Mouse (Mus musculus): Measurements from ENCODE around the gene Grin1. TPM values are rescaled to one million over a fixed set of nuclear protein-coding genes. Genes with fewer than 3 reads are reported as not detected.
A peak's percentile ranks its signal among the peaks of the same experiment; 100 is the strongest.

Gene Grin1
- polyA plus RNA-seq, 1 experiment from 2014 or later = not detected

DNA sequence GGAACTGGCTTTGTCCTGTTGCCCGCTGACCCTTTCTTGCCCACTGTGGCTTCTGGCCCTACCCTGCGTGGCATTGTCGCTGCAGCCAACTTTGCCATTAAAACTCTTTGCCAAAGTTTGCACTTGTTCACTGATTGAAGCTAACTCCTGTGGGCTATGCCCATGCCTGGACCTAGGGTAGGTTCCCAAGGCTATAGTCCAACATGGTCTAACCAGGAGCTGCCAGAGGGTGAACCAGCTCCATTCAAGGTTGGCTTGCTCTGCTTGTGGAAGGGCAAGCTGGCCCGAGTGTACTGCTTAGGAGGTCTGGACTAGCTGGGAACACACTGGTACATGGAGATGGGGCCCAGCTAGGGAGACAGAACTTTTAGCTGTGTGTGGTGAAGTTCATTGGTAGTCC lies 74.8 kb downstream of the Grin1 start:
- Histone ChIP-seq H3K27ac (ENCODE audit: poor library complexity, severe bottlenecking) (no peak overlapping the region), H3K4me3 (no peak overlapping the region), H3K9me3 (replicated peaks) (no peaks in the 10 kb centered on the region), H3K4me2 (no peak overlapping the region), H3K4me1 (replicated peaks) (peaks cover 25% of the 10 kb centered on the region), H3K27me3 (replicated peaks) (peaks cover 36% of the 10 kb centered on the region), H3K9ac (no peak overlapping the region), H3K36me3 (peaks cover 31% of the 10 kb centered on the region)
- WGBS = 85% methylated on average over 4 of the region's 4 CpGs
- no peak for ATAC-seq (ENCODE audit: insufficient number of reproducible peaks, low FRiP score)

DNA sequence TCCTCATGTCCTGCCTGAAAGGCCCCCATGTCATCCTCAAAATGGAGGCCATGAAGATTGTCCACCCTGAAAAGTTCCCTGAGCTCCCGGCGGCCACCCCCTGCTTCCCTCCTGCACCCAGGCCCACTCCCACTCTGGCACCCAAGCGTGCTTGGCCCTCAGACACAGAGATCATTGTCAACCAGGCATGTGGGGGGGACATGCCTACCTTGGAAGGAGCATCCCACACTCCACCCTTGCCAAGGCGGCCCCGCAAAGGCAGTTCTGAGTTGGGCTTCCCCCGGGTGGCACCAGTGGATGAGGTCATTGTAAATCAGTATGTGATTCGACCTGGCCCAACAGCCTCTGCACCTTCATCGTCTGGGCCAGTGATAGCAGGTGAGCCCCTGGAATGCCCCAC lies 75.6 kb downstream of the Grin1 start:
- Histone ChIP-seq H3K4me2 (no peak overlapping the region), H3K36me3 (peaks cover 23% of the 10 kb centered on the region), H3K27me3 (replicated peaks) (peaks cover 41% of the 10 kb centered on the region), H3K9ac (no peak overlapping the region), H3K9me3 (replicated peaks) (no peaks in the 10 kb centered on the region), H3K4me3 (no peak overlapping the region), H3K4me1 (replicated peaks) (peaks cover 25% of the 10 kb centered on the region), H3K27ac (ENCODE audit: poor library complexity, severe bottlenecking) (no peak overlapping the region)
- 75% methylated on average over 8 of the region's 8 CpGs for WGBS
- ATAC-seq (ENCODE audit: insufficient number of reproducible peaks, low FRiP score) = no peak

DNA sequence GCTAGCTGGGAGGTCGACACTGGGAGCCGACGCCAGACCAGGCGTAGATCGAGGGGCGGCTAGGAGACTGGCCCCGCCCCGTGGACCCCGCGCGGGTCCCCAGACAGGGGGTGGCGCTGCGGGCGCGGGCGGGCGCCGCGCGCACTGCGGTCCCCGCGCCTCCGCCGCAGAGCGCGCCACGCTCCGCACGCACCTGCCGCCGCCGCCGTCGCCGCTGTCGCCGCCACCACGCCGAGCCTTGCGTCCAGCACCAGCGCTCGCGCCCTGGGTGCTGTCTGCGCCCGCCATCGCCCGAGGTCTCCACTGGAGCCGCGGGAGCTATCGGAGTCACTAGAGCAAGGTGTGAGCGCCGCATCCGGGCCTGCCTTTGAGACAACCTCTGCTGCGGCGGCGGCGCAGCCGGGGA lies 76.9 kb downstream of the Grin1 start, which contains the start of the genes Rnf208 and Cysrt1:
Rnf208 (plus strand) TSS at position 155 of the 406 bp plus-strand sequence.
Cysrt1 (minus strand) TSS at position 352 of the 406 bp plus-strand sequence.
- Histone ChIP-seq H3K4me2 (peak within 1 kb of the TSS; percentile 95), H3K4me3 (peak within 1 kb of the TSS; percentile 60), H3K36me3 (0 out of 2 replicates have a peak, but pooled peaks cover 12% of the 10 kb centered on the region), H3K27ac (ENCODE audit: poor library complexity, severe bottlenecking) (no peak within 1 kb of the TSS), H3K9me3 (replicated peaks) (no peaks in the 10 kb centered on the region), H3K4me1 (replicated peaks) (peaks cover 25% of the 10 kb centered on the region), H3K9ac (peak within 1 kb of the TSS; percentile 66), H3K27me3 (replicated peaks) (peaks cover 41% of the 10 kb centered on the region)
- under 1% methylated on average over 59 of the region's 59 CpGs for WGBS
- ATAC-seq (ENCODE audit: insufficient number of reproducible peaks, low FRiP score) = no peak

DNA sequence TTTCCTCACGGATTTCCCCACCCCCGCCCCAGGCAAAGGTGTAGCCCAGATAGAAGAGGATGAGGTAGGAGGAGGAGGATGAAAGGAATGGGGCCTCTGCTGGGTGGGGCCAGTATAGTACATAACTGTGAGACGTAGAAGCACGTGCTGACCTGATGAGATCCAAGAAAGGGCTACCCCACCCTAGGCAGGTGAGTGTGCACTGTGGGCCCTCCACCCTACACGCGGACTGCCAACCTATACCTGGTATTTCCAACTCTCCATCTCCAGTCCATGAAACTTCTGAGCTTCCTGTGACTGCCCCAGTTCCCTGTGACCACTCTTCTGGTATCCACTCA lies 77.6 kb downstream of the Grin1 start:
- Histone ChIP-seq H3K4me1 (replicated peaks) (peaks cover 25% of the 10 kb centered on the region), H3K27ac (ENCODE audit: poor library complexity, severe bottlenecking) (no peak overlapping the region), H3K4me3 (peak overlapping the region; percentile 60), H3K27me3 (replicated peaks) (peaks cover 41% of the 10 kb centered on the region), H3K9me3 (replicated peaks) (no peaks in the 10 kb centered on the region), H3K36me3 (0 out of 2 replicates have a peak, but pooled peaks cover 12% of the 10 kb centered on the region), H3K9ac (no peak overlapping the region), H3K4me2 (peak overlapping the region; percentile 95)
- no peak for ATAC-seq (ENCODE audit: insufficient number of reproducible peaks, low FRiP score)
- 22% methylated on average over 6 of the region's 6 CpGs for WGBS

Other genes starting within 250 kb of the Grin1 start
- gene Entpd8, start 238.9 kb downstream of the Grin1 start, polyA plus RNA-seq (2016; fragmentation: Nextera tagmentation; extraction: Ambion mirVana) = not detected in 2 replicates
- 0.10 TPM in 1 of 2 replicates, not detected in the other for gene Noxa1, start 224.0 kb downstream of the Grin1 start, polyA plus RNA-seq (2016; fragmentation: Nextera tagmentation; extraction: Ambion mirVana)
- gene Nrarp, start 138.4 kb downstream of the Grin1 start, polyA plus RNA-seq (2016; fragmentation: Nextera tagmentation; extraction: Ambion mirVana) = 10.8 and 12.8 TPM in 2 replicates
- 6.6 and 7.0 TPM in 2 replicates for gene Tor4a, start 122.3 kb downstream of the Grin1 start, polyA plus RNA-seq (2016; fragmentation: Nextera tagmentation; extraction: Ambion mirVana)
- gene Nelfb, start 107.7 kb downstream of the Grin1 start, polyA plus RNA-seq (2016; fragmentation: Nextera tagmentation; extraction: Ambion mirVana) = 73.3 and 74.4 TPM in 2 replicates
- gene Stpg3, start 104.5 kb downstream of the Grin1 start, polyA plus RNA-seq (2016; fragmentation: Nextera tagmentation; extraction: Ambion mirVana) = not detected in 2 replicates
- not detected in 2 replicates for gene Fam166a, start 100.4 kb downstream of the Grin1 start, polyA plus RNA-seq (2016; fragmentation: Nextera tagmentation; extraction: Ambion mirVana)
- gene Tubb4b, start 94.5 kb downstream of the Grin1 start, polyA plus RNA-seq (2016; fragmentation: Nextera tagmentation; extraction: Ambion mirVana) = 388 and 392 TPM in 2 replicates
- gene Slc34a3, start 84.8 kb downstream of the Grin1 start, polyA plus RNA-seq (2016; fragmentation: Nextera tagmentation; extraction: Ambion mirVana) = not detected in 2 replicates
- not detected in 2 replicates for gene Rnf224, start 82.4 kb downstream of the Grin1 start, polyA plus RNA-seq (2016; fragmentation: Nextera tagmentation; extraction: Ambion mirVana)
- 6.5 and 7.6 TPM in 2 replicates for gene Rnf208, start 76.9 kb downstream of the Grin1 start, polyA plus RNA-seq (2016; fragmentation: Nextera tagmentation; extraction: Ambion mirVana)
- gene Cysrt1, start 76.7 kb downstream of the Grin1 start, polyA plus RNA-seq (2016; fragmentation: Nextera tagmentation; extraction: Ambion mirVana) = not detected in 2 replicates
- gene AL732309.1, start 72.3 kb downstream of the Grin1 start, polyA plus RNA-seq (2016; fragmentation: Nextera tagmentation; extraction: Ambion mirVana) = 2.6 and 3.2 TPM in 2 replicates
- 18.3 and 19.1 TPM in 2 replicates for gene Tmem203, start 63.7 kb downstream of the Grin1 start, polyA plus RNA-seq (2016; fragmentation: Nextera tagmentation; extraction: Ambion mirVana)
- 4.9 and 5.1 TPM in 2 replicates for gene Tprn, start 56.6 kb downstream of the Grin1 start, polyA plus RNA-seq (2016; fragmentation: Nextera tagmentation; extraction: Ambion mirVana)
- 131 and 133 TPM in 2 replicates for gene Ssna1, start 46.7 kb downstream of the Grin1 start, polyA plus RNA-seq (2016; fragmentation: Nextera tagmentation; extraction: Ambion mirVana)
- 83.4 and 87.7 TPM in 2 replicates for gene Anapc2, start 46.7 kb downstream of the Grin1 start, polyA plus RNA-seq (2016; fragmentation: Nextera tagmentation; extraction: Ambion mirVana)
- gene Tmem210, start 31.0 kb downstream of the Grin1 start, polyA plus RNA-seq (2016; fragmentation: Nextera tagmentation; extraction: Ambion mirVana) = not detected in 2 replicates
- not detected in 2 replicates for gene Lrrc26, start 29.3 kb downstream of the Grin1 start, polyA plus RNA-seq (2016; fragmentation: Nextera tagmentation; extraction: Ambion mirVana)
- 34.0 and 40.9 TPM in 2 replicates for gene Man1b1, start 13.2 kb upstream of the Grin1 start, polyA plus RNA-seq (2016; fragmentation: Nextera tagmentation; extraction: Ambion mirVana)
- 11.3 TPM in 2 replicates for gene Dpp7, start 37.2 kb upstream of the Grin1 start, polyA plus RNA-seq (2016; fragmentation: Nextera tagmentation; extraction: Ambion mirVana)
- 10.7 and 11.2 TPM in 2 replicates for gene Uap1l1, start 46.5 kb upstream of the Grin1 start, polyA plus RNA-seq (2016; fragmentation: Nextera tagmentation; extraction: Ambion mirVana)
- 18.5 and 20.0 TPM in 2 replicates for gene Sapcd2, start 53.1 kb upstream of the Grin1 start, polyA plus RNA-seq (2016; fragmentation: Nextera tagmentation; extraction: Ambion mirVana)
- gene Entpd2, start 76.7 kb upstream of the Grin1 start, polyA plus RNA-seq (2016; fragmentation: Nextera tagmentation; extraction: Ambion mirVana) = 0.18 and 0.44 TPM in 2 replicates
- gene Npdc1, start 80.2 kb upstream of the Grin1 start, polyA plus RNA-seq (2016; fragmentation: Nextera tagmentation; extraction: Ambion mirVana) = 22.3 and 22.4 TPM in 2 replicates
- not detected in 2 replicates for gene Fut7, start 104.1 kb upstream of the Grin1 start, polyA plus RNA-seq (2016; fragmentation: Nextera tagmentation; extraction: Ambion mirVana)
- gene Abca2, start 109.5 kb upstream of the Grin1 start, polyA plus RNA-seq (2016; fragmentation: Nextera tagmentation; extraction: Ambion mirVana) = 4.8 and 5.0 TPM in 2 replicates
- gene Clic3, start 137.7 kb upstream of the Grin1 start, polyA plus RNA-seq (2016; fragmentation: Nextera tagmentation; extraction: Ambion mirVana) = 1.1 and 1.4 TPM in 2 replicates
- 22.1 and 22.7 TPM in 2 replicates for gene Paxx, start 141.9 kb upstream of the Grin1 start, polyA plus RNA-seq (2016; fragmentation: Nextera tagmentation; extraction: Ambion mirVana)
- gene Ptgds, start 150.9 kb upstream of the Grin1 start, polyA plus RNA-seq (2016; fragmentation: Nextera tagmentation; extraction: Ambion mirVana) = 2.4 and 2.6 TPM in 2 replicates
- gene Lcn12, start 174.7 kb upstream of the Grin1 start, polyA plus RNA-seq (2016; fragmentation: Nextera tagmentation; extraction: Ambion mirVana) = not detected in 2 replicates
- gene Fbxw5, start 181.6 kb upstream of the Grin1 start, polyA plus RNA-seq (2016; fragmentation: Nextera tagmentation; extraction: Ambion mirVana) = 82.7 and 83.3 TPM in 2 replicates
- 2.4 and 3.3 TPM in 2 replicates for gene C8g, start 182.5 kb upstream of the Grin1 start, polyA plus RNA-seq (2016; fragmentation: Nextera tagmentation; extraction: Ambion mirVana)
- gene Traf2, start 227.8 kb upstream of the Grin1 start, polyA plus RNA-seq (2016; fragmentation: Nextera tagmentation; extraction: Ambion mirVana) = 21.1 and 22.3 TPM in 2 replicates
- gene Edf1, start 238.7 kb upstream of the Grin1 start, polyA plus RNA-seq (2016; fragmentation: Nextera tagmentation; extraction: Ambion mirVana) = 300 and 303 TPM in 2 replicates

Measured in heart, embryonic 12.5 days (tissue).